Mouse (Mus musculus) retina, adult 2 months (tissue): Measurements from ENCODE around the gene Ggta1.

Source experiments
- DNase-seq: peaks from one replicate; pipeline ENCODE4 v3.0.0-alpha.2; 2012; ENCODE audit warnings: low read depth, low spot score

Ggta1 gene

DNA sequence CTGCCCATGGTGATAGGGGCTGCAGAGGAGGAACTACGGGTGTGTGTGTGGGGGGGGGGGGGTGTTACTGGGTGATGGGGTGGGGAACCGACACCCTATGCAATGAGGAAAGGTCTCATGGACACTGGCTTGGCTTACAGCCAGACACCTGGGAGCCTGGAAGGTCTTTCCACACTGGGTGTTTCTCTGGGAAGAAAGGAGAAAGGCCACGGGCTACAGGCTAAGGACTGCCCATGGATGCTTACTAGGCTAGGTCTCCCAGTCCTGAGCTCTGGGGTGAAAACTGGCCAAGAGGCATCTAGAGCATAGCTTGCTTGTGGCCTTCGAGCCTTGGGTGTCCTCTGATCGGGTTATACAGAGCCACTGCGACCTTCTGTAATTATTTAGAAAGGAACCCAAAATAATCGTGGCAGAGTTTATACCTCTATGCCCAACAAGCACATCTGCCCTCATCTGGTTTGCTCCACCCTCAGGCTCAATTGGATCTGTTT lies at the start of gene Ggta1:
Ggta1 (minus strand) TSS at position 441 of the 491 bp plus-strand sequence.
- no peak for DNase-seq

DNA sequence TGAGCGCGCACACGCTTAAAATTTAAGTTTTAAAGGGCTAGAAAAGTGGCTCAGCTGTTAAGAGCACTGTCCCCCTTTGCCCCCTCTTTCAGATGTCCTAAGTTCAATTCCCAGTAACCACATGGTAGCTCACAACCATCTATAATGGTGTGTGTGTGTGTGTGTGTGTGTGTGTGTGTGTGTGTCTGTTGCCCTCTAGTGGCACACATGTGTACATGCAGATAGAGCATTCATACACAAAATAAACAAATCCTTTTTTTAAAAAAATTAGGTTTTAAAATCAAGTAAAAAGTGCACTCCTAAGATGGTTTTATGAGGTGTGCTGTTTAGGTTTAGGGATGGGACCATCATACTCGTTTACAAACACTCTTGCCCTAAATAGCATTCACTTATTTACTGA lies 49.2 kb upstream of the Ggta1 start:
- no peak for DNase-seq

DNA sequence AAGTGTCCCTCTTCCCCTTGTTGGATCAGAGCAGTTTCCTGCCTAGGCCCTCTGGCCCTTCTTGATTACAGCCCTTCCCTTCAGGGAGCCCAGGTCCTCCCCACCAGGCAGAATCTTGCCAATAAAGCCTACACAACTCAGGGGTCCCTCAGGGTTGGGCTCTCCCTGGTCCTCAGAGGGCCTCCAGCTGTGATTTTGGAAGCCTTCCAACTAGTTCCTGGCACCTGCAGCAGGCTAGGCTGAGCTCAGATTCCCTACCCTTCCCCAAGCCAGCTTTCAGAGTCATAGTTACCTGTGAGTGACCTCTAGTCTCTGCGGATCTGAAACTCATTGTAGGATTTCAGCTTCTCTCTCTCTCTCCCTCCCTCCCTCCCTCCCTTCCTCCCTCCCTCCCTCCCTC lies 47.9 kb upstream of the Ggta1 start:
- no peak for DNase-seq

DNA sequence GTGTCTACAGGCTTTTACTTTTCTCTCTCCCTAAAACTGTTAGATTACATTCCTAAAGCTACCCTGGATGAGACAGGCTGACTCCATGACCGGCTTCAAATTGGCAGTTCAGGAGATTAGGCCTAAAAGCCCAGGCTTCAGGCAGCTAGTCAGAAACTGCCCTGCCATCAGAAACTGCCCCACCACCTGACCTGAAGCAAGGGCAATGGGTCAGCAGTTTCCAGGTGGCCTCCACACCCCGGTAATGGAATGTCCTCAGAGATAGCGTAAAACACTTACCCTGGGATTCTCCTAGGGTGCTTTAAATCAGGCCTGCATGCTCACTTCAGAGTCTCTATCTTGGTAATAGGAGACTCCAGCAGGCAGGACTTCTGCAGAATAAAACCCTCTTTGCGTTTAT lies 46.9 kb upstream of the Ggta1 start:
- no peak for DNase-seq

DNA sequence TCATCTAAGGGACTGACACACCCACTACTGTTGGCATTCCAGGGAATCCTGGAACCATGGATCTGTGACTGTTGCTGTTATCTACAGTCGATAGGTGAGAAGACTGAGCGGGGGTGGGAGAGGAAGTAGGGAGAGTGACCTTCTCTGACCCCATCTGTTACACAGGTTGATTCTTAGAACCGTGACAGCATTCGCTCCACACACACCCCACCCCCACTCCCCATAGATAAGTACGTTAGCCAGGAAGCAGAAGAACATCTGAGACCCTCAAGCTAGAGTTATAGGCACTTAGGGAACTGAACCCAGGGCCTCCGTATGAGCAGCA lies 46.3 kb upstream of the Ggta1 start:
- no peak for DNase-seq

DNA sequence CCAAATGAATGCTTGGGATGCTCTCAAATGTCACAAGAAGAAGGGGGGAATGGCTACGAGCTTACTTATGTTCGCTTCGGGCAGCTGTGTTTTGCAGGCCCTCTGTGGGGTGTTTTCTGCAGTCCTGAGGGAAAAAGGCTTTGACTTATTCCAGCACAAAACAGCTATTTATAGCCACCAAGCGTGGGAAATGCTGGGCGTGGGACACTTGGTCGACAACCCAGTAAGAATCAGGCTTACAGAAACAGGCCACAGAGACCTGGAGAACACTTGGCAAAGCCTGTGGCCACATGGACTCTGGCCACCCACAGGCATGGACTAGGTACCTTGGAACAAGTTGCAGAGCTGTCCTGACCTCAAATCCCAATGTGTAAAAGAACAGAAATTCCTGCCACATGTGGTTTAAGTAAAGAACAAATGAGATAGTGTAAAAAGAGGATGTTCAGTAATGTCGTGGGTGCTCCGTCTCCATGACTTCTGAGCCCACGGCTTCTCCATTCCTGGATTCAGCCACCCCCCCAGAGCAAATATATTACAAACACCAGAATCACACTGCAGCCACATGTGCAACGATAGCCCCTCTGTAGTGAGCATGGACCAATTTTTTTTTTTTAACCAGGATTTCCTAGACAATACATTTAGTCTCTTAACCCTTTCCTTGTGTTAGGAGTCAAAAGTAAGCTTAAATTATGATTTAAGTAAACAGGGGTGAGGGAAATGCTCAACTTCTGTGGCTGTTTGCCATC lies 45.7 kb upstream of the Ggta1 start:
- DNase-seq = no peak

DNA sequence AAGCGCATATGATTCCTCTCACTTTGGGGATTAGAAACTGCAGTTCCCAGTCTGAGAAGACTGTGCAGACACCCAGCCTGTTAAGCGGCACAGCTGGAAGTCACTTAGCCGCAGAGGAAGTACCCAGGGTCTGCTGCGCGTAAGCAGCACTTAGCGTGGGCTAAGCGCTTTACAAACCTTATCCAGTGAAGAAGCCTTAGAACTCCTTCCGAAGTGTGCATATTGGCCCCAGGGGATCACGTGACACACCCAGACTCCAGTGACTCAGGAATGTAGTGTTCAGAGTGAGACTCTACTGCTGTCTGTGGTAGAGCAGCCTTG lies 44.1 kb upstream of the Ggta1 start:
- no peak for DNase-seq

DNA sequence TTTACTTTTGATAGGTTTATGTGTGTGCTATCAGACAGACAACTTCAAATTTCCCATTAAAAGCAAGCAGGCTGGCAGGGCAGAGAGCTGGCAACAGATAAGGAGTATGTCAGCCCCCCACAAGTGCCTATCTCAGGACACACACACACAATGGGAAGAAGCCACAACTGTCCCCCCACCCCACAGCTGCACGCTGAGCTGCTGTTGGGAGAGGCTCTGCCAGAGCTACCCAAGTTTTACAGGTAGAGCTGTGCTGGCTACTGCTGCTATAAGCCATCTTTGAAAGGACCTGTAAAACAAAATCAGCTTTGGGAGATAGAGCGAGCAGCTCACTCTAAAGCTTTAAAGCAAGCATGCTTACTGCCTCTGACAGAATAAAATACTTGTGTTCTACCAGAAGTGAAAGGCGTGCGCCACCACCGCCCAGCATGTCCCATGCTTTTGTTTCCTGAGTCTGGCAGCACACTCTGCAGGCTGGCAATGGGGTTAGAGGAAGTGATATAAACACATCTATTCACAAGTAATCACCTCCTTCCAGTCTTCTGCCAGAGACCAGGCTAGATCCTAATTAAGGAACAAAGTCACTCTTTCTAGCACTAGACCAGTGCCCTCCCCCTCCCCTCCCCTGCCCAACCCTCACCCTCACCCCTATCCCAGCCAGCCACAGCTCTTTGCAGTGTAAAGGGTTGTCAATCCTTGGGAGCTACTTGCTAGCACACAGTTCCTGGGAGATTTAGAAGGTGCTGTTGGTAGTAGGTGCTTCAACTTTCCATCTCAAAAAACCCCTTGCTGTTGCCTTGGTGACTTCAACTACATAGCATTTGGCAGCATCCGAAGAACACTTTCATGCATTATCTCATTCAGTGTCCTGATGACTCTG lies 43.5 kb upstream of the Ggta1 start:
- DNase-seq = no peak

DNA sequence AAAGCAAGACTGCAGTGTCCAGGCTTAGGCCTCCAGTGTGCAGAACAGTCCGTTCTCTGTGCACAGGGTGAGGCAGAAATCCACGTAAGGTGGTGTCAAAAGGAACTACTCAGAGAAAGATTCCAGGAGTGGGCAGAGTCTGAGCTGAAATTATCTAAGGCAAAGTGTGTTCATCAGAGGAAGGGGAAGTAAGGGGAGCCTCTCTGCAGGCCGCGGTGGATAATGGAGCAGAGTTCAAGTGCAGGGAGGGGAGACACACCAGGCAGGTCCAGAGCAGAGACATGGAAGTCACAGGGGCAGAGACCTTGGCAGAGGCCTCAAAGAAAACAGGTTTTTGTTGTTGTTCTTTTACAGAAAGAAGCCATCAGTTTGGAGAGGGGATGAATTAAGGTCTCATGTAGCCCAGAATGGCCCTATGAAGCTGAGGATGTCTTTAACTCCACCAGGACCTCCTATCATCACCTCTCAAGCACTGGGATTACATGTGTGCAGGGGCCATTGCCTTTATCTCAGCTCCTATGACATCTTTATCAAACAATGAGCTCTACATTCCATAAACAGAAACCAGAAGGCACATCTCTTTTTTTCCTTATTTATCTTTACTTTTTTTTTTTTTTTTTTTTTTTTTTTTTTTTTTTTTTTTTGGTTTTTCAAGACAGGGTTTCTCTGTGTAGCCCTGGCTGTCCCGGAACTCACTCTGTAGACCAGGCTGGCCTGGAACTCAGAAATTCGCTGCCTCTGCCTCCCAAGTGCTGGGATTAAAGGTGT lies 42.7 kb upstream of the Ggta1 start:
- no peak for DNase-seq

DNA sequence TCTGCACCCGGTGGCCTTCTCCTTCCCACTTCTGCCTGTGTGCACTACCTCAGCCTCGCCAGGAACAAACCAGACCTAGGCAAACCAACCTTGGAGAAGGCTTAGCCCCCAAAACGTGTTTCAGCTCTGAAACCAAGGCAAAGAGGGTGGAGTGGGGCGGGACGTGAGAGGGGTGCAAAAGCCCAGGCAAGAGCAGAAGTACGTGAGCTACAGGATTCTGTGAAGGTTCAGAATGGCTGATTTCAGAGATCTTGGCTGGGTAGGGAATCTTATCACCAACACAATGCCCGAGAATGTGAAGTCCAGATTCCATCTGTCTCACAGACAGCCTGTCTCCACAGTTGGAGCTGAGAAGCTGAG lies 41.4 kb upstream of the Ggta1 start:
- no peak for DNase-seq

DNA sequence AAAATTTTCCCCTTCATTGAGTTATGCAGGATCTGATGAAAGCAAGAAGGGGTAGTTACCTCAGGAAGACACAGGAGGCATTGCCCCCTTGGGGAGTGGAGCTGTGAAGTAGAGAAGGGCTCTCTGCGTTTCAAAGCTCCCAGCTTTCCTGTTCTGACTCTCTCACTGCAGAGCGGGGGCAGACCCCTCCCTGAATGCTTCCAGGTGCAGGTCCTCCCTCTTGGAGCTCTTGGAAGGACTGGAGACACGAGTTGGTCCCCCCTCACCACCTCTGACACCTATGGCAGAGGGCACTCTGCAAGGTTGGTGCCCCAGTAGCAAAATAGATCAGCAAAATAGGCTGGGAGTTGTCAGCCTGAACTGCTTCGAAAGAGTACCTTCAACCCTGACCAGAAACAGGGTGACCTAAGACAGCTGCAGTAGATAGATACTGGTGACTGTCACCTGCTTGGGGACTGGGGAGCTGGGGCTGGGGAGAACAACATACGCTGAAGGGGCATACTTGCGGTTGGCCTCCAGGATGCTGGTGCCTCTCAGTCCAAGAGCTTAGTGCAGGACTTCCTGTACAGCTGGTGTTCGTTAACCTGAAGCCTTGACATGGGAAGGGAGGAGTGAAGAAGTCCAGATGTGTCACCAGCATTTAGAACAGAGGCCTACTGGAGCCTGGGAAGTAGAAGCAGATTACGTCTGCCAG lies 40.8 kb upstream of the Ggta1 start:
- no peak for DNase-seq

DNA sequence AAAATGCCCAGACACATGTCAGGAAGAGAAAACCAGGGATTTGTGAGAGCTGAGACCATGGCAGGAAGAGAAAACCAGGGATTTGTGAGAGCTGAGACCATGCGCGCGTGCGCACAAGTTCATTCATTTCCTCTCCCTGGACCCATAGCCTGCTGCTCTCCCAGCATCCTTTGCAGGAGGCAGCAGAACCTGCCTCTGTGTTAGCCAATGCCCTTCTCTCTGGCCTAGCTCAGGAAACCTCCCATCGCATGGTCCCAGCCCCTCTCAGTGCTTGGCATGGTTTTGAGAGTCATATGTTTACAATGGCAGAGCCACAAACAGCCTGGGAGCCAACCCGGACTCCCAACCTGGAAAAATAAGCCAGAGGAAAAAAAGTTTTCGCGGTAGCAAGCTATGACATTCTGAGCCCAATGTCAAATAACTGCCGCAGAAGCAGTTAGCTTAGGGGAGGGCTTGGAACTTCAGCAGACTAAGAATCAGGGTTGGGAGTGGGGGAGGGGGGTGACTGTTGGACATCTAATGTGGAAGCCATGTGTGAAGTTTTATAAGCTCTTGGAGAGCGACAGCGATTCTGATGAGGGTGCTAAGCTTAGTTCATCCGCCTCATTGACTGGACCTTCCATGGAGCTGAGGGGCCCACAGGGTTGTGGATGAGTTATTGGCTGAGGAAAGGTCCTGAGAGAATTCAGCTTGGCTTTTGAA lies 40.1 kb upstream of the Ggta1 start:
- no peak for DNase-seq

DNA sequence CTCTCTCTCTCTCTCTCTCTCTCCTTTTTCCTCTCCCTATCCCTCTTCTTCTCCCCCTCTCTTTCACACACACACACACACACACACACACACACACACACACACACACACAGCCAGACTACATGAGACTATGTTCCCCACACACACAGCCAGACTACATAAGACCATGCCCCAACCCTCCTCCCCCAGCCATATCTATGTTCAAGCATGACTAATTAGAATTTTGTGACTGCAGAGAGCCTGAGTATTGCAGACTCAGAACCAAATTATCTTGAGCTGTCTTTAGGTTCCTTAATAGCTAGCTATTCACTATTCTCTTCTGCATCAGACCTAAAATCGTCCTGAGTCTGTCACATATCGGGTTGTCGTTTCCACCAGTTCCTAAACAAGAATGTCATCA lies 39.5 kb upstream of the Ggta1 start:
- DNase-seq = no peak

DNA sequence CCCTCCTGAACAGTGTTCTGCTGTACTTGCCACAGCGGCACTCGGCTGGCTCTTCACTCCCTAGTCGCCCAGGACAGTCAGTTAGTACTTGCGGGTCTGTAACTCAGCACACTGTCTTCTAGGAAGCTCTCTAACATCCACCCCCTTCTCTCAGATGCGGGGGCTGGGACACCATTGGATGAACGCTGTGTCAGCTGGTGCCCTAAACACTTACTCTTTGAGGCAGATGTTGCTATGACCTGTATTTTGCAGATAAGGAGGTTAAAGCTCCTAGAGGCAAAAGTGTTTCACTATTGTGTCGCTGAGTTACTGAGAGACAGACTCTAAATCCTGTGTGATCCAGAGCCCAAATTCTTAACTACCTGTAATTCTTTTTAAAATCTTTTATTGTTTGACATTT lies 36.4 kb upstream of the Ggta1 start:
- DNase-seq = no peak

DNA sequence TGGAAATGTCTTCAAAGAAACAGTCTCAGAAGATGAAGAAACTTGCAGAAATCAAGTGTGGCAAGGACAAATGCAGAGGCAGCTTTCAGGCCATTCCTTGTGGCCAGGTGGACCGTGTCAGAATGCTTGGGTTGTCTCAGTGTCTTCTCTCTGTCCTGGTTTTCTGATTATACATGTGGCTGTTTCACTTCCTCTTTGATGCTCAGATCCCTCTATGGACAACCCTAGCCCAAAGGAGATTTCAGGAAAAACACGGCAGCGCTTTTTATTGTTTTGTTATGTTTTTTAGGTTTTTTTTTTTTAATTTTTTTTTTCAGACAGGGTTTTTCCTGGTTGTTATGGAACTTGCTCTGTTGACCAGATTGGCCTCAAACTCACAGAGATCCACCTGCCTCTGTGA lies 35.9 kb upstream of the Ggta1 start:
- DNase-seq = no peak

DNA sequence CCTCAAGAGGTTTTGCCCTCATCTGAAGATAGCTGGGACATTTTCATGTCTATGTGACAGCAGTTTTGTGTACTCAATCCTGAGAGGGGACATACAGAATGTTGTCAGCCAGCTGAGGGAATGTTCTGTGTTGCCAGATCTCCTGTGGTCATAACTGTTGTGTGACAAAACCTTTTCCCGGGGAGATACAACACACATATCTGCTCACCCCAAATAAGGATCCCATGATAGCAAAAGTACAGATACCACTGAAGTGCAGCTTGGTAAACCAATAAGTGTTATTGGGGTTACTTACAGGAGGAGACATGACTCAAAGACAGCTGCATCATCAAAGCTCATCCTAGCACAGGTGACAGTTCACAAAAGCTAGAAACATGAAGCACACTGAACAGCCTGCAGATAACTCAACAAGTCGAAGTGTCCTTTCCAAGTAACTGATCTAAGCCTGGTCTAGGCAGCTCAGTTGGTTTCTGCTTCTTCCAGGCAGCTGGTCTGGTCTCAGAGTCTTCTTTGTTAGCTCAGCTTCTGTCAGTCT lies 34.7 kb upstream of the Ggta1 start:
- no peak for DNase-seq

DNA sequence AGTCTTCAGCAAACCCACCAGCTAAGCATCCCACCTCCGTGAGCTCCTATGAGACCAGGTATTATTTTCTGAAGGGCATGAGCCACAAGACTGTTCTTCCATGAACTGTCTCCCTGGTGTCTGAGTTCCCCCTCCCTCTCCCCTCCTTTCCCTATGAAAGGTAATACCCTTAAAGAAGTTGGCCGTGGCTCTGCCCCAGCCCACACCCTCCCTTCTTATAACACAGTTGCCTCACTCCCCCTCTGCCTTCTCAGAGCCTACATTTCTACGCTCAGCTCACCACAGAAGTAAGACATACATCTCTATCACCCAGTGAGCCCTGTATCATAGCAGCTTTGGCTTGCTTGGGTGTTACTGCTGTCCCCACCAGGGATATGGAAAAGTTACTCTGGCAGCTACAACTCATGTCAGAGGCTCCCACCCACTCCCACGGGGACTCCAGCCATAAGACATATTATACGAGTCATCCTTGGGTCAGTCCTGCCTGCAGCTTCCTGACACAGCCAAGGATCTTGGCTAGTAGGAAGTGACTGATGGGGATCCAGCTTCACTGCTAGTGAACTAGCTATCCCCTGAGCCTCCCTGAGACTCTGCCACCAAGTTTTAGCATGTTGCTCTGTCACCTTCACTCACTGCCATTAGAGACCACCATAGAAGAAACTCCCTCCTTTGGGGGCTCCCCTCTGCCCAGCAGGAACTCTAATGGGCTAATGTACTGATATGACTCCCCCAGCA lies 33.4 kb upstream of the Ggta1 start:
- no peak for DNase-seq

DNA sequence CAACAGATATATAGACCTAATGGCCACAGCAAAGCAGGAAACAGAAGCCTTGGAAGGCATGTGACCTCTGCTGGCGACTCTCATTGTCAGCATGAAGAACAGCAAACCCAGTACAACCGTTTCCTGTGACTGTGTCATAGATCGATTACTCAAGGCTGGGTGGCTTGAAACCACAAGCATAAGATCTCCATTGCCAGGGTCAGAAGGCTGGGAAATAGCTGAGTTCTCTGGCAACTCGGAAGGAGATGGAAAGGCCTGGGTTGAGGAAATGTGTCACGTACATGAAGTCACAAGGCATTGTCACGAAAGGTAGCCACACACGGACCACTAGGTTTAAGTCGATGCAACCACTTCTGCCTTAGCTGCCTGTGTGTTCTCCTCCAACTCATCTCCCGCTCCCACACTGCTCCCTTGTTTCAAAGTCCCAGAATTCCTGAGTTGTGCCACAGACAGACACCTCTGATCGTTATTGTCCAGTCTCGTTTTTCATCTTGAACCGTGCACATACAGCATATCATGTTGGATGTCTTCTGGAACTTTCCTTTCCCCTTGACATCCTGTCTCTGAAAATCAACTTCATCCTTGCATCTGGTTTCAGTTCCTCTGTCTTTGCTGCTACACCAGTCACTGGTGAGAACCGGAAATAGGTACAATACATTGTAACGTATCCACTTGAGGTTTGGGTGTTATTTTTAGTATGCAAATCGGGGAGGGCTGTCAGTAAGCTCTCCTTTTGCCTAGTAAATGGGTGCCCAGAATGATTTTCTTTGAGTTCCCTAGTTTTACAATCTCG lies 32.7 kb upstream of the Ggta1 start:
- DNase-seq = no peak

DNA sequence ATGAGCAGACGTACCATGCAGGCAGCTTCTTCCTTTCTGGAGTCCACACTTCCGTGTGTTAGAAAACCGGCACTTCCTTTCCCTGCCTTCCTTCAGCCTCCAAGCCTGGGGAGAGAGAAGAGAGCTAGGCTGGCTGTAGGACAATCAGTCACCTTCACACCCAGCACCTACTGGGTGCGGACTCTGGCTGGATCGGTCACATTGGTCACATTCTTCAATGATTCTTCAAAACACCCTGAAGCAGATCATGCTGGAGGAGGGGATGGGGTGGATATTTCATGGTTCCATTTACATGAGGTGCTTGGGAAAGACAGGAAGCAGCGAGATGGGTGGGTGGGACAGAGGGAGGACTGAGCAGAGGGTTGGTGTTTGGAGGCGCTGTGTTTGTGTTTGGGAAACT lies 30.5 kb upstream of the Ggta1 start:
- no peak for DNase-seq

DNA sequence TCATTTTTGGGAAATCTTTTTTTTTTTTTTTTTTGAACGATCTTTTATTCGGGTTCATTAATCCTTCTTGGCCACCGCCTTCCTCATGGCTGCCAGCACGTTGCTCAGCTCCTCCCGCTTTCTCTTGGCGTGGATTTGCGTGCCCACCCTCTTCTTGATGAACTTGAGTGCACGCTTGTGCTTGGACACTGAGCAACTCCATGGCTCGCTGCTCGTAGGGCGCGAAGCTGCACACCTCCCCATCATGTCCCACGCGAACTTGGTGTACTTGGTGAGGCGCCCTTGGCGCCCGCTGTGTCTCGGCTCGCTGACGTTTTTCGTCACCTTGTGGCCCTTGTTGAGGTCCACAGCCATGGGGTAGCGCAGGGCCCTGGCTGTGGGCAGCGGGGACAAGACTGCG lies 28.1 kb upstream of the Ggta1 start:
- DNase-seq = no peak
